Mouse (Mus musculus) liver, postnatal 0 days (tissue): ENCODE measurements around the gene Gm9125.
"Not testable (repeated sequence)": the region's sequence is repeated elsewhere in the genome, so short reads cannot be mapped to it uniquely, and the experiment has no call there.

Experiments
- CTCF ChIP-seq: sonication (generic); IDR thresholded peaks from 2 replicates; pipeline ENCODE4 v1.5.1; 2016; ENCODE audit warnings: antibody characterized with exemption, low read depth
- EP300 ChIP-seq: IDR thresholded peaks from 2 replicates; pipeline ENCODE4 v1.6.1; 2016; ENCODE audit warnings: antibody characterized with exemption, low read depth, mild to moderate bottlenecking

- TF ChIP-seq CTCF, EP300: not testable (repeated sequence)
Observed at GRCm38 (mm10) chr3:94034400-94034799, 20.3 kb downstream of the Gm9125 start.
